Mouse (Mus musculus): ENCODE measurements around the gene Foxj1.

Gene Foxj1

GRCm38 (mm10) chr11:116342069-116342791 lies 7.0 kb upstream of the Foxj1 start:
- no peak for DNase-seq (ENCODE audit: low spot score)

- no peak for DNase-seq (ENCODE audit: low spot score)
Measured at GRCm38 (mm10) chr11:116337531-116337930, 2.3 kb upstream of the Foxj1 start.

- DNase-seq (ENCODE audit: low spot score): no peak
Measured at GRCm38 (mm10) chr11:116337000-116337399, 1.8 kb upstream of the Foxj1 start.

- no peak for DNase-seq (ENCODE audit: low spot score)
Measured at GRCm38 (mm10) chr11:116336393-116336792, 1.2 kb upstream of the Foxj1 start.

GRCm38 (mm10) chr11:116334417-116334782 lies 799 bp downstream of the Foxj1 start:
- DNase-seq (ENCODE audit: low spot score): no peak

DNA sequence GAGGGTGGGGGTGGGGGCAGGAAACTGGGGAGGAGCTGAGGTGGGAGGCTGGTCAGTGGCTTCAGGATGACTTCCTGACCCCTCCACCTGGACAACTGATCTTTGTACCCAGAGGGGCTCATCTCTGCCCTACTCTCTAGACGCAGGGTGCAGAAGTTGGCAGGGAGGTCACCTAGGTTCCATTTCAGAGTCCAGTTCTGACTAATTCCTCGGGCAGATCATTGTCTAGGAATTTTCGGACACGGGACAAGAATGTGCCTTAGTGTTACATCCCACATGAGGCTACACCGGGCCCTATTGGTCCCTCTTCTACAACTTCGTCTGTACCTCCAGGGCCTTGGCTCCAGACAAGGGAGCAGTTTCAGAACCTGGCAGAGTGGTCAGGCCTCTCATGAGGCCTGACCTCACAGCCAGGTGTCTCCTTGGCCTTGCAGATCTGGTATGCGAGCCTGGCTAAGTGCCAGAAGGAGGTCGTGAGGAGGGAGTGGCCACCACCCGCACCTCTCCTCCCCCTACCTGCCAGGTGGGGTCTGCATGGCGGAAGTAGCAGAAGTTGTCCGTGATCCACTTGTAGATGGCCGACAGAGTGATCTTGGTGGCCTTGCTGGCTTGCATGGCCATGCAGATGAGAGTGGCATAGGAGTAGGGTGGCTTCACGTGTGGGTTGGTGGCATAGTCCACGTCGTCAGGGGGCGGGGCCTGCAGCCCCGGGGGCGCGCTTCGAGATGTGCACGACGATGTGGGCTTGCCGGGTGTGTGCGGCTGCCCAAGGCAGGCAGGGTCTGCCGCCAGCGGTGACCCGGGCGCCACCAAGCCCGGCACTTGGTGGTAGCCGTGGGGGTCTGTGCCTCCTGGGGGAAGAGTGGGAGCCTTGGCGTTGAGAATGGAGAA lies 1.4 kb downstream of the Foxj1 start:
- DNase-seq (ENCODE audit: low spot score): no peak

DNA sequence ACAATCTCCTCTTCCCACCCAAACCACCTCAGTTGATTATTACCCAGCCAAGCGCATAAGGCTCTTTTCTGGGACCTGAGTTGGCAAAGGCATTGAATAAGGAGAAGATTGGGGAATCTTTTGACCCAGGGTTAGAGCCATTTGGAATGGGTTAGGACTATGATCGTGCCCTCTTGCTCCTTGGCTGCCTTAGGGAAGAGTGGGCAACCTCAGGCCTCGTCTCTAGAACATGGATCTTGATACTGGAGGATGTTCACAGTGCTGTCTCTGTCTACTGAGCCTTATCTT lies 2.3 kb downstream of the Foxj1 start:
- no peak for DNase-seq (ENCODE audit: low spot score)

DNA sequence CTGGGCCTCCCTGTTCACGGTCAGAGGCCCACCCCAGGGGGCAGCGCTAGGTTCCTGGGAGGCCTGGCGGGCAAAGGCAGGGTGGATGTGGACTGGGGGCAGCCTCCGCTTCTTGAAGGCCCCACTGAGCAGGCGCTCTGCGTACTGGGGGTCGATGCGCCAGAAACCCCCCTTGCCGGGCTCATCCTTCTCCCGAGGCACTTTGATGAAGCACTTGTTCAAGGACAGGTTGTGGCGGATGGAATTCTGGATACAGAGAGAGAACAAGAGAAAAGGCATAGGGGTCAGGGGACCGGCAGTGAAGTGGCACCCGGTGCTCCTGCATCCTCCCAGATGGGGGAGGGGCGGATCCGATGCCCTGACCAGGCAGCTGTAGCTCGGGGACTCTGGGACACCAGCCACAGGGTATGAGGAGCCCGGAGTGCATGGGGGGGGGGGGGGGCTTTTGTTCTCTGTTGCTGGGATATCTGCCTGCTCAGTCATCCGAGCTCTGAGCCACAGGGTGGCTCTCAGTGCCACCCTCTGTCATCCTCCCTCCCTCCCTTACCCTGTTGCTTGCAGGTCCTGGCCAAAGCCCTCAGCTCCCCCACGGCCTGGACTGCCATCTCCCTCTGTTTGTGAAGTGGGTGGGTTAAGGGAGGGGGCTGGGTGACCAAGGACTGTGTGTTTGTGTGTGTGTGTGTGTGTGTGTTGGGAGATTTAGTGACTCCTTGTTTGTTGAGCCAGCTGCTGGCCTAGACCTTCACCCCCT lies 2.8 kb downstream of the Foxj1 start:
- DNase-seq (ENCODE audit: low spot score): no peak

GRCm38 (mm10) chr11:116330211-116330518 lies 5.0 kb downstream of the Foxj1 start:
- peak; percentile 31 for DNase-seq (ENCODE audit: low spot score)

GRCm38 (mm10) chr11:116329314-116330210 lies 5.6 kb downstream of the Foxj1 start:
- DNase-seq (ENCODE audit: low spot score): peak; percentile 58

DNA sequence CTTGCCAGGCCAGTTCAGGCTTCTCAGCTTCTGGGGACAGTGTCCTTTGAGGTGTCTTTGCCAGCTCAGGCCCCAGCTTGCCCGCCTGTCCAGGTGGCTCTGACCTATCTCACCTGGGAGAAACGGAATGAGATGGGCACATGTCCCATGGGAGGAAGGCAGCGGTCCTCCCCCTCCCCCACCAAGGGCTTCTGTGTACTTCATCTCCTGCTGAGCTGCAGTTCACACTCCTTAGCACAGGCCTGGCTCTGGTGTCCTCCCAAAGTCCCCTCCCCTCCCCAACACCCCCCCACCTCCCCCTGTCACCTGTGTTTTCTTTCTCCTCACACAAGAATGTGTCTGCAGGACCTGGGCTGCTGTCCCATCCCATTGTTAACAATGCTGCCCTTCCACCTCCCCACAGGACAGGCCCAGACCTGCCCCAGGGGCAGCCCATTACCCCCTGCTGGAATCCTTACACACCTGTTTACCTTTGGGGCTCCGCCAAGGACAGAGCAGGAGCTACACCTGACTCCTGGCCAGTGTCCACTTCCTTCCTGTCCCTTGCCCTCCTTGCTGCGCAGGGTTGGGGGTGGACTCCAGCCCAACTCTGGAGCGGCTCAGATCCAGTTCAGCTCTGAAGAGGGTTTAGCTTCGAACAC lies 8.1 kb downstream of the Foxj1 start:
- DNase-seq (ENCODE audit: low spot score): peak; percentile 27

DNA sequence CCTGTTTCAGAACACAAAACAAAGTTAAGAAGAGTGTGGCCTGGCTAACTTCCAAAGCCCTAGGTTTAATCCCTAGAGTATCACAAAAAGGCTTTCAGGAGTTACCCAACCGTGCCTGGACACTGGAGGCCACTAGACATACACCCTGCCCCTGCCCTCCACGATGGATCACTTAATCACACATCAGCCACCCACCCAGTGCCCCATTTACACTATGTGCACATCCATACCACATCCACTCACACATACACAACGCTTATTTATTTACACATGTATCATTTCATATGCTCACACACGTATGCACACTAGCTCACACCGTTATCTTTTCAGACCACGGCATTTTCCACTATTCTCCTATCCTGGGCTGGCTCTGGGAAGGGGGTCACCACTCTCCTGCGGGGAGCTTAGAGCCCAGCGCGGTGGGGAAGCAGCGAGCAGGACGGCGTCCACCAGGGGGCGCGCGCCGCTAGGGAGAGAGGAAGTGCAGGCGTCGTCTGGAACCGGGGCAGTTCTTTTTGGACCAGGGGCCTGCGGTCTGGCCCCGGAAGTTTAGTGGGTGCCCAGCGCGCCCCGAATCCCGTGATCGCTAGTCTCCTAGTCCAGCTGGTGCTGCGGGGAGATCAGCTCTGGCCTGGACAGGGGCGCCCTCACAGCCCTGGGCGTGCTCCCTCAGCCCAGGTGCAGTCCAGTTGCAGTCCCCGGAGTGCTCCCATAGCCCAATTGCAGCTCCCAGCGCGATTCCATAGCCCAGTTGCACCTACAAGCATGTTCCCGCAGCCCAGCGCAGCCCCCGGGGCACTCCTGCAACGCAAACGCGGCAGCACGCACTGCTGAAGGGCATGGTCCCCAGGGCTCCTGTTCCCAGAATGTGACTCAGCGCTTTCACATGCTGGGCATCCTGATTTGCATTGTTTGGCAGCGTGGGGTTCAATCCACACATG lies 16.2 kb downstream of the Foxj1 start:
- peak; percentile 89 for DNase-seq (ENCODE audit: low spot score)

DNA sequence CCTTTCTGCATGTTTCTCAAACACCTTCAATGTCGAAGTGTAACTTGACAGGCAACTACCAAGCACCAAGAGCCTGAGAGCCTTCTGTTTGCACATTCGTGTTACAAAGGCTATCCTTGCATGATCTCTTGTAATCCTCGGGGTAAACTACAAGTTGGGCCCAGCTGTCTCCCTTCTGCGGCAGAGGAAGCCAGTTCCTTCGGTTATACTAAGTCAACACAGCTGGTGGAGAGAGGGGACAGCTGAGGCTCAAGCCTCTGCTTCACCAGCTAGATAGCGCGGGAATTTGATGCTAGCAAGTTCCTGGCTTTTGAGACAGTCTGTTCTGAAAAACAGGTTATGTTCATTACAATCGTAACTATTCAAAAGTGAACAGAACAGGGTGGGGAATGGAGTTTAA lies 22.8 kb downstream of the Foxj1 start:
- no peak for DNase-seq (ENCODE audit: low spot score)

DNA sequence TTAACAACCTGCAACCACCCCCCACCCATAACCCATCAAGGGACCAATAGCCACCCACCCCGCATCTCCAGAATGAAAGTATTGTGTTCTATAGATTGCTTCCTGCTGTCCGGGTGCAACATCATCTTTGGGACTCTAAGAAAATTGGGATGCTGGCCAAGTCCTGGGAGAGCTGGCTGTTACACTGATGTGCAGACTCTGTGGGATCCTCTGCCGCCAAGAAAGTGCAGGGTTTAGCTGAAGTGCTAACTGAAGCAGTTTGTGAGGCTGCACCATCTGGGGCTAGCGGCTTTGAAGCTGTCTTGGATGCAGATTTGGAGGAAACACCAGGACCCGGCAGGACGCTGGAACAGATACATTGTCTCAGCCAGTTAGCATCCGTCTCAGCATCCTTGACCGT lies 24.0 kb downstream of the Foxj1 start:
- DNase-seq (ENCODE audit: low spot score): no peak

GRCm38 (mm10) chr11:116309601-116310000 lies 25.6 kb downstream of the Foxj1 start:
- no peak for DNase-seq (ENCODE audit: low spot score)

- no peak for DNase-seq (ENCODE audit: low spot score)
Measured at GRCm38 (mm10) chr11:116307762-116308531, 27.3 kb downstream of the Foxj1 start.

DNA sequence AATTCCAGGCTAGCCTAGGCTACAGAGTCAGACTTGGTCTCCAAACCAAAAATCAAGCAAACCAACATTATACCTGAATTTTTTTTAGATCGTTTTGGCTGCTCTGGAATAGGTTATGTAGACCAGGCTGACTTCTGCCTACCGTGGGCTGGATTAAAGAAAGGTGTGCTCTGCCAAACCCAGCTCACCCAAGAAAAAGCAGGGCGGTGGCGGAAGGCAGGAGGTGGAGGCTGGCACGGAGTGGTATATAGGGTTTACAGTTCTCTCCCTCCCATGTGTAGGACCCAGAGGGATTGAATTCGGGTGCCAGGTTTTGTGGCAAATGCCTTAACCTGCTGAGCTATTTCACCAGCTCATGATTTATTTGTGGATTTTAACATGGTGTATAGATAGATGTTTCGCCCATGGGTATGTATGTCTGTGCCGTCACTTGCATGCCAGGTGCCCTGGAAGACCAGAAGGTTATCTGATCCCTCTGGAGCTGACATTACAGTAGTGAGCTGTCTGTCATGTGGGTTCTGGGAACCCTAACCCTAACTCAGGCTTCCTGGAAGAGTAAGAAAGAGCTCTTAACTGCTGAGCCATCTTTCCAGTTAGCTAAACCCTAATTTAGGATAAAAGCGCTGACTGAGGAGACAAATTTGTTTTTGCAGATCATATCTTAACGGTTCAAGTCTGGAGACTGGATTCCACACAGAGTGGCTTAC lies 28.0 kb downstream of the Foxj1 start, which contains the start of gene Exoc7:
TSS of gene Exoc7 (minus strand) at position 215 of the 707 bp plus-strand sequence.
- DNase-seq (ENCODE audit: low spot score): no peak

- peak; percentile 94 for DNase-seq (ENCODE audit: low spot score)
Measured at GRCm38 (mm10) chr11:116306126-116306982, 28.8 kb downstream of the Foxj1 start.

Measured in ovary, postnatal 36 days (tissue).